Mouse (Mus musculus): ENCODE data around the gene Psmb4.
"Not testable (repeated sequence)": the region's sequence is repeated elsewhere in the genome, so short reads cannot be mapped to it uniquely, and the experiment has no call there.

Psmb4 gene

DNA sequence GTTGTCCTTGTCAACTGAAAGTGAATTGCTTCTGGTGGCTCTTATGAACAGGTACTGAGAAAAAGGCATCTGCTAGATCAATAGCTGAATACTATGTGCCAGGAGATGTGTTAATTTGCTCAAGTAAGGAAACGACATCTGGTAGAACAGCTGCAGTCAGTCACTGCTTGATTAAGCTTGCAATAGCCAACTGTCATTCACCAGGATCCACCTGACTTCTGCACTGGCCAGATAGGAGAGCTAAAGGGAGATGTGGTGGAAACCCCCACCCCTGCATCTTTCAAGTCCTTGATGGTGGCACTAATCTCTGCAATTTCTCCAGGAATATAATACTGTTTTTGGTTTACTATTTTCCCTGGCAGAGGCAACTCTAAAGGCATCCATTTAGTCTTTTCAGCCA, 19.7 kb upstream of the Psmb4 start:
- DNase-seq (ENCODE audit: extremely low spot score): no peak

- not testable (repeated sequence) for DNase-seq (ENCODE audit: extremely low spot score)
These were observed 18.0 kb upstream of the Psmb4 start for GRCm38 (mm10) chr3:94904759-94905158.

DNA sequence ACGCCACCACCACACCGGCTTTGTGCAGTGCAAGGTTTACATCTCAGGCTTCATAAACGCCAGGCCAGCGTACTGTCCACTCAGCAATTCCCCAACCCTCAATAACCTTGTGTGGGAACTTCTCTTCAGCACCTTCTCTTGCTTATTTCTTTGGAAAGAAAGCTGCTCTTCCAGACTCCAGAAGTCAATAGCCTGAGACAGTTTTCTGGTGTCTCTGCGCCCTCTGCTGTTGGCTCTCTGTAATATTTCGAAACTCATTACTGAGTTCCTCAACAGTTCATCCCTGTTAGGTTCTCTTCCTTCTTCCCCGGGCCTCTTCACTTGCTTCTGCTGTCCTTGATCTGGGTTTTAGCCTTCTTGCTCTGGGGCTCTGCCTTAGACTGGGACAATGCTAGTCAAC, 16.0 kb upstream of the Psmb4 start:
- peak; percentile 48 for DNase-seq (ENCODE audit: extremely low spot score)

- no peak for DNase-seq (ENCODE audit: extremely low spot score)
These were observed 7.3 kb upstream of the Psmb4 start for GRCm38 (mm10) chr3:94894076-94894475.

GRCm38 (mm10) chr3:94888595-94888994, 1.8 kb upstream of the Psmb4 start:
- no peak for DNase-seq (ENCODE audit: extremely low spot score)

GRCm38 (mm10) chr3:94882579-94882978, 4.2 kb downstream of the Psmb4 start:
- no peak for DNase-seq (ENCODE audit: extremely low spot score)

- no peak for DNase-seq (ENCODE audit: extremely low spot score)
These were observed 4.9 kb downstream of the Psmb4 start for GRCm38 (mm10) chr3:94881840-94882239.

- DNase-seq (ENCODE audit: extremely low spot score): no peak
These were observed 8.1 kb downstream of the Psmb4 start for GRCm38 (mm10) chr3:94878618-94879017.

DNA sequence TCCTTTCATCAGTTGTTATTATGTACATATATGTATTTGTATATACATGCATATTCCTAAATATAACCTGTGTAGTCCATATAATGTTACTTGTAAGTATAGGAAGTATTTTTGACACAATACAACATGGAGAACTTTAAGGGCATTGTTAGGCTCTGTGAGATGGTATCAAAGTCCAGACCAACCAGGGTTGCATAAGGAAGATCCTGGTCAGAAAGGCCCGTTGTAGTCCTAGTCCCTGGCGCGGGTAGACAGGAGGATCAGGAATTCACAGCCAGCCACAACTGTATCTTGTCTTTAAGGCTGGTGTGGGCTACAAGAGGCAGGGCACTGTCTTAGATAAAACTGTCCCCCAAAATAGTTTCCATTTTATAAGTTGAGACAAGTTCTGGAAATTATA, 17.8 kb downstream of the Psmb4 start:
- DNase-seq (ENCODE audit: extremely low spot score): no peak

GRCm38 (mm10) chr3:94859471-94859870, 27.3 kb downstream of the Psmb4 start:
- DNase-seq (ENCODE audit: extremely low spot score): no peak

GRCm38 (mm10) chr3:94852215-94852614, 34.5 kb downstream of the Psmb4 start:
- no peak for DNase-seq (ENCODE audit: extremely low spot score)

DNA sequence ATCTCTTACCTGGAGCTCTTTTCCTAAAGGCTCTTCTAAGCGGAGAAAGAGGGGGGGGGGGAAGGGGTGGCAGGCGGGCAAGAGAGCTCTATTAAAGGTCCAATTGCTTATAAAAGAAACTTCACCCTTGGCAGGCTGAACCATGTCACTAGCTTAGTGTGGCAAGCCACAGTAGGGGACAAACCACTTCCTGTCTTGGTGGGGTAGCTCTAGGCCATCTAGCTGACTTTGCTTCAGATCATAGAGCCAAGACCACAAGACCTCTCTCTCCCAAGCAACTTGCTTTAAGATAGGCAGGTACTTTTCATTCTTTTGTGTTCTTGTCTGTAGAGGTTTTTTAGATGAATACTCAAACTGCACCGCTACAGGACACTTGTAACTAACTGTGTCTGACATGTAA, 35.0 kb downstream of the Psmb4 start:
- no peak for DNase-seq (ENCODE audit: extremely low spot score)

DNA sequence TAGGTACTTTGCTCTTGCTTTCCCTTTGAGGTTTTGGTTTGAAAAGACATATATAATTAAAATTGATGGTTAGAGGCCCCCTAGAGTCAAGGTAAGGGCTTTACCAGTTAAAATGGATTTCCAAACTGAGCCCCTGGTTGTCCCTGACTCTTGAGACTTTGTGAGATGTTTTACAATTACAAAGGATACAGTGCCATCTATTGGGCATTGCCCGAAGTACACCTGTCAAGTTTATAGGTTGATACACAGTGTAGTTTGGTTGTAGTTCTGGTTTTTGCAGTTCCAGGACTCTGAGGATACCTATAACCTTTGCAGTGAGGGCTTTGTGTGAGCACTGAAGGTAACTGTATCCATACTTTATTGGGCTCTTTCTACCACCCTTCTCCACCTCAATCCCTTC, 37.4 kb downstream of the Psmb4 start:
- DNase-seq (ENCODE audit: extremely low spot score): peak; percentile 40

- DNase-seq (ENCODE audit: extremely low spot score): no peak
These were observed 39.4 kb downstream of the Psmb4 start for GRCm38 (mm10) chr3:94847382-94847781.

- no peak for DNase-seq (ENCODE audit: extremely low spot score)
These were observed 47.7 kb downstream of the Psmb4 start for GRCm38 (mm10) chr3:94839101-94839500.

DNA sequence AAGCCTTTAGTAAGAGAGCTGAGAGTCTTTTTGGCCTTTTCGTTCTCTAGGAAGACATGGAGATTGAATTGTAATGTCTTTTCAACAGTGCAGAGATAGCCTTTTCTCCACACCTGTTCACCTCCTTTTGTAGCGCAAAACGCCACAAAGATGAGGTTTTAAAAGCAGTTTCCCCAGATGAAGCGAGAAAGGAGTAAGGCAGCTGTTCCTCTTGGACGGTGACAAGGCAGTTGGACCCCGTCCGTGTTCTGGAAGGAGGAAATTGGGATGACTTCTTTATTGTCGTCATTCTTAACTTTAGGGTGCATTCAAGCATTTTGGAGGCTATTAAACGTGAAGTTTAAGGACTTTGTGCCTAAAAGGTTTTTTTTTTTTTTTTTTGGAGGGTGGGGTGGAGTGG, 48.1 kb downstream of the Psmb4 start:
- DNase-seq (ENCODE audit: extremely low spot score): no peak

DNA sequence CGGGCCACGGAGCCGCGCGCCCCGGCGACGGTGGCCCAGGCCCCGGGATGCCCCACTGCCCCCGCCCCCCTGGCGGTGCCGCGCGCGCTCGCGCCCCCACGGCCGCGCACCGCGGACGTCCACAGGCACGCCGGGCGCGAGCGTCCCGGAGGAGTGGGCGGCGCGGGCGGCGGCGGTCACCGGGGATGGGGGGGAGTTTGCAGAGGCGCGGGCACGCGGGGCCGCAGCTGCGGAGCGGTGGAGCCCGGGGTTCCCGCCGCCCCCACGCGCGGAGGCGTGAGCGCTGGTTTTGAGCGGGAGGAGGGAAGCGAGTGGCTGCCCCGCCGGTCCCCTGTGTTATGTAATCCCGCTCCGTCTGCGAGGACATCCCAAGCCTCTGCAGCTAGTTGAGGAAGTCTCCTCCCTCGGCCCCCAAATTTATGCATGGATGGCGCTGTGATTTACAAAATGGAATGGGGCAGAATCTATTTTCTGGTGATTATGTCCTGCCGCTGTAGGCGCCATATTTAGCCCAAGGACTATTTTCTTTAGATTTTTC, 48.7 kb downstream of the Psmb4 start:
- DNase-seq (ENCODE audit: extremely low spot score): peak; percentile 74

DNA sequence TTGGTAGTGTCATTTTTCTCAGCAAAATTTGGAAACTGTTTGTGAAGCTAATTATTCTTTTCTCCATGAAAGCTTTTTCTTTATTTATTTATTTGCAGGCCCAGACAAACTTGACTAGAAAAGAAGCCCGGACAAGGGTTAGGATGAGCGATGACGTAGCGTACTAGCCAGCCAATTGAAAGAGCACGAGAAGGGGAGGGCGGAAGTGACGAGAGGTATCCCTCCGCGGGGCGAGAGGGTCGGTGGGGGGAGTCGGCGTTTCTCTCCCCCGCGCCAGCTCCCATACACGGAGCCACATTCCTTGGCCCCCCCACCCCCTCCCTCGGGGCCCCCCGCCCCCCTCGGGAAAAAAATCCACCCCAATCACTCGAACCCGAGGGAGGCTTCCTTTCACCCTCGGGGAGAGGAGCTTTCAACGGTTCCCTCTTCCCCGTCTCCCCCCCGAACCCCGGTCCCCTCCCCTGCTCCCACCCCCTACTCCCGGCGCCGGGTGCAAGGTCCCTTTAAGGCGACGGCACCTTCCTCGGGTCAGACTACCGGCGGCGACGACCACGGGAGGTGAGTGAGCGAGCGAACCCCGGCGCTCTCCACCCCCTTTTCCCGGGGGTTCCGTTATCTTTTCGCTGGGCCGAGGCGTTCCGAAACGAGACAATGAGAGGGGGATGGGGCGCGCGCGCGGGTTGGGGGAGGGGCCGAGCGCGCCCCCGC, 49.4 kb downstream of the Psmb4 start, which contains the start of gene Pogz:
TSS of gene Pogz (plus strand) at position 385 of the 708 bp plus-strand sequence.
- peak; percentile 98 for DNase-seq (ENCODE audit: extremely low spot score)

DNA sequence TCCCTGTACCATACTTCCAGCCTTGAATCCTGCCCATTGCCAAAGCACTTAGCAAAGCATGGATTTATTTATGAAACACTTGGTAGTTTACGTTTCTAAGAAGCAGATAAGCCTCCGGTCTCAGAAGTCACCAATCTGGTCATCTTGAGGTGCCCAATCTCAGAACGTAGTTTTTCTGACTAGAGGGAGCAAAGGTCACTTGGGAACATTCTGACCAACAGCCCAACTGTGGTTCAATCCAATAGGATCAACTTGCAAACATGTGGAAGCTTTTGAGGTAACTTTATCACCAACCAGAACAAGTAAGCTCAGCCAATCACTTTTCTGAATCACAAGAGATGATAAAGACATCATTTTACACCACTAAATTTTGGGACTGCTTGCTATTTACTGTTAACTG, 51.4 kb downstream of the Psmb4 start:
- DNase-seq (ENCODE audit: extremely low spot score): no peak
